ENCODE assay signal across 12 mouse cellular contexts in genomic region chr1:168410054-168410453, GRCm38 (mm10). TPM values are rescaled to one million over a fixed set of nuclear protein-coding genes. Genes with fewer than 3 reads are reported as not detected.
DNase-seq lines count a peak whose midpoint lies in the region; ATAC-seq lines count a peak whose summit lies in the region.
"Had no signal": no experiment of that assay in that cellular context is flagged by ENCODE, and none has a peak within 500 bp of the region (broad histone marks: within the 10 kb centered on the region; RNA-seq: fewer than 3 reads in every experiment).

No protein-coding gene starts in this region.

- intact Hi-C loops in heart, postnatal 10 days (cut with DNase I): no loop called here

- ATAC-seq in heart, embryonic 15.5 days (replicated peaks; ENCODE audit: insufficient number of reproducible peaks, insufficient read depth, low FRiP score, low read depth): peak; percentile 45; the same call in 1 of the 2 replicates
- no peak for ATAC-seq in lung, embryonic 15.5 days (ENCODE audit: borderline replicate concordance, extremely low read depth, low FRiP score, low TSS enrichment)
- ATAC-seq in embryonic facial prominence, embryonic 12.5 days (ENCODE audit: insufficient number of reproducible peaks, insufficient read depth, low FRiP score, low TSS enrichment): peak; percentile 54; the same call in 1 of the 2 replicates

- H3K4me3 ChIP-seq in heart, embryonic 15.5 days: no peak overlapping the region
- no peak overlapping the region for H3K4me3 ChIP-seq in lung, embryonic 15.5 days
- H3K4me3 ChIP-seq in embryonic facial prominence, embryonic 12.5 days: no peak overlapping the region
- H3K4me3 ChIP-seq: erythroblast, embryonic 14.5 days had no signal

- H3K27ac ChIP-seq in heart, embryonic 15.5 days: peak overlapping the region; percentile 71
- 0 out of 2 replicates have a peak overlapping the region, but pooled peaks have one; percentile 8 for H3K27ac ChIP-seq in lung, embryonic 15.5 days
- peak overlapping the region; percentile 67 for H3K27ac ChIP-seq in embryonic facial prominence, embryonic 12.5 days

- H3K4me2 ChIP-seq in heart, embryonic 15.5 days: no peak overlapping the region
- H3K4me2 ChIP-seq in lung, embryonic 15.5 days: no peak overlapping the region
- no peak overlapping the region for H3K4me2 ChIP-seq in embryonic facial prominence, embryonic 12.5 days (replicated peaks)

- H3K36me3 ChIP-seq in heart, embryonic 15.5 days: no peaks in the 10 kb centered on the region
- H3K36me3 ChIP-seq in lung, embryonic 15.5 days: peaks cover 13% of the 10 kb centered on the region
- peaks cover 30% of the 10 kb centered on the region for H3K36me3 ChIP-seq in embryonic facial prominence, embryonic 12.5 days

- WGBS in heart, embryonic 15.5 days: 6% methylated on average over 1 of the region's 1 CpGs
- 12% methylated on average over 1 of the region's 1 CpGs for WGBS in lung, embryonic 15.5 days
- WGBS in embryonic facial prominence, embryonic 12.5 days: 10% methylated on average over 1 of the region's 1 CpGs

- no peak overlapping the region for H3K9ac ChIP-seq in heart, embryonic 15.5 days
- H3K9ac ChIP-seq in lung, embryonic 15.5 days: no peak overlapping the region
- no peak overlapping the region for H3K9ac ChIP-seq in embryonic facial prominence, embryonic 12.5 days

- H3K4me1 ChIP-seq in heart, embryonic 15.5 days (replicated peaks): peaks cover 59% of the 10 kb centered on the region
- H3K4me1 ChIP-seq in lung, embryonic 15.5 days: peaks cover 58% of the 10 kb centered on the region
- H3K4me1 ChIP-seq in embryonic facial prominence, embryonic 12.5 days: peaks cover 63% of the 10 kb centered on the region

- H3K27me3 ChIP-seq in heart, embryonic 15.5 days: no peaks in the 10 kb centered on the region
- no peaks in the 10 kb centered on the region for H3K27me3 ChIP-seq in lung, embryonic 15.5 days
- H3K27me3 ChIP-seq in embryonic facial prominence, embryonic 12.5 days: no peaks in the 10 kb centered on the region
- H3K27me3 ChIP-seq: CH12.LX had no signal

- H3K9me3 ChIP-seq in heart, embryonic 15.5 days (replicated peaks): no peaks in the 10 kb centered on the region
- H3K9me3 ChIP-seq in lung, embryonic 15.5 days: no peaks in the 10 kb centered on the region
- H3K9me3 ChIP-seq in embryonic facial prominence, embryonic 12.5 days: no peaks in the 10 kb centered on the region

- no peak for DNase-seq in heart, postnatal 10 days
- no peak for DNase-seq in lung, adult 18-20 months
- DNase-seq in heart, postnatal 4 days: peak; percentile 31
- no peak for DNase-seq in gastrocnemius, adult 18-20 months (ENCODE audit: low spot score)
- DNase-seq in urinary bladder, postnatal 10 days (ENCODE audit: low spot score): no peak
- DNase-seq: cerebellum, adult 9-11 months; kidney, postnatal 36 days had no signal

RNA-seq across cellular contexts. Expression of gene Pbx1, which starts 22.0 kb away (rescaled TPM):
- 21.6 and 22.1 TPM in 2 replicates for polyA plus RNA-seq in heart, embryonic 15.5 days (2015; fragmentation: Nextera tagmentation; extraction: Ambion mirVana)
- total RNA-seq in heart, postnatal 10 days (2021): 10 to 100 TPM; 67.4 to 78.3 TPM
- 37.5 and 40.6 TPM in 2 replicates for polyA plus RNA-seq in lung, embryonic 15.5 days (2015; fragmentation: Nextera tagmentation; extraction: Ambion mirVana)
- polyA plus RNA-seq in embryonic facial prominence, embryonic 12.5 days (2016; fragmentation: Nextera tagmentation; extraction: Ambion mirVana): 66.3 and 66.8 TPM in 2 replicates
- total RNA-seq in heart, postnatal 4 days (2021): 100 to 1,000 TPM in 1 of 2 experiments, 10 to 100 TPM in 1; 90.6 to 101 TPM
- total RNA-seq in gastrocnemius, adult 18-20 months (2021): 10 to 100 TPM; 25.2 to 28.0 TPM
- total RNA-seq: CH12.LX had no signal

Comparison
In these comparisons a context has a peak if more than half of its experiments do, and no peak if none do; other contexts are left out.
1. H3K27ac ChIP-seq: peak in every context shown above with its lines; median percentile 71 in heart, embryonic 15.5 days; 67 in embryonic facial prominence, embryonic 12.5 days; 8 in lung, embryonic 15.5 days.